Mouse (Mus musculus) heart, adult 2 months (tissue): ENCODE data around the gene Fam219b. TPM values are rescaled to one million over a fixed set of nuclear protein-coding genes. Genes with fewer than 3 reads are reported as not detected.
A peak's percentile ranks its signal among the peaks of the same experiment; 100 is the strongest.

Source experiments
- DNase-seq, 2 experiments: peaks; one replicate each; pipeline ENCODE4 v3.0.0; 2021
- H3K27ac ChIP-seq: fragments of 200-600 bp; 2 replicates; pipeline ENCODE4 v1.8.1; 2022
- H3K27me3 ChIP-seq: fragments of 200-500 bp; 2 replicates; pipeline ENCODE4 v1.6.1; 2012; ENCODE audit warnings: mild to moderate bottlenecking, low read length, inconsistent platforms, mixed read lengths; ENCODE audit not compliant: control insufficient read depth, insufficient read depth
- H3K36me3 ChIP-seq: fragments of 200-500 bp; 2 replicates; pipeline ENCODE4 v1.6.1; 2012; ENCODE audit warnings: low read length, inconsistent platforms; ENCODE audit not compliant: control insufficient read depth, insufficient read depth
- H3K4me1 ChIP-seq: fragments of 200-500 bp; 2 replicates; pipeline ENCODE4 v1.6.1; 2011; ENCODE audit warnings: low read length; ENCODE audit not compliant: control insufficient read depth, insufficient read depth
- H3K4me3 ChIP-seq: fragments of 200-600 bp; 2 replicates; pipeline ENCODE4 v1.8.1; 2022
- H3K79me2 ChIP-seq: fragments of 200-500 bp; replicated peaks from 2 replicates; pipeline ENCODE4 v1.6.1; 2012; ENCODE audit warnings: mild to moderate bottlenecking, inconsistent platforms, low read length, moderate library complexity, mixed read lengths; ENCODE audit not compliant: control insufficient read depth, insufficient read depth
- H3K9ac ChIP-seq: fragments of 200-500 bp; 2 replicates; pipeline ENCODE4 v1.6.1; 2012; ENCODE audit warnings: low read depth, mild to moderate bottlenecking, control low read depth, inconsistent platforms, low read length, mixed read lengths
- CTCF ChIP-seq: fragments of 200-600 bp; IDR thresholded peaks from 2 replicates; pipeline ENCODE4 v1.8.1; 2022; ENCODE audit warnings: antibody characterized with exemption, mild to moderate bottlenecking, moderate library complexity
- EP300 ChIP-seq: fragments of 200-500 bp; IDR thresholded peaks from 2 replicates; pipeline ENCODE4 v1.6.1; 2011; ENCODE audit warnings: low read depth, low read length, control low read depth; ENCODE audit not compliant: insufficient read depth
- POLR2A ChIP-seq: fragments of 200-500 bp; IDR thresholded peaks from 2 replicates; pipeline ENCODE4 v1.6.1; 2011; ENCODE audit warnings: mild to moderate bottlenecking, low read depth, low read length, control low read depth; ENCODE audit not compliant: insufficient read depth
- WGBS: fragments of 180-500 bp; shearing (Covaris S2); methylation state at CpG from one replicate; pipeline ENCODE4 v1.1.7; 2018; 5-methylcytosine and 5-hydroxymethylcytosine counted together
- intact Hi-C: fragments of 180-260 bp; cut with DNase I; formaldehyde crosslinking; loops from one replicate; pipeline ENCODE4 v1.15.1; 2025
- long read RNA-seq: library from polyadenylated mRNA; stranded (forward); transcript quantifications from one replicate; pipeline ENCODE4 v2.0.0, GENCODE M21; 2021
- polyA plus RNA-seq: library from polyadenylated mRNA; depleted of rRNA; stranded (reverse); fragments of >200 nt; gene quantifications from 2 replicates; pipeline ENCODE4 v1.2.3, GENCODE M21; 2012; rRNA removed
- total RNA-seq, 2 experiments: library from RNA; stranded (reverse); gene quantifications; 2 replicates each; pipeline ENCODE4 v1.2.3; 2021

The Fam219b gene
- total RNA-seq (1 to 10 TPM; 8.1 to 8.3 TPM), polyA plus RNA-seq (3.1 and 4.7 TPM in 2 replicates)
- long read RNA-seq, transcript Fam219b-202 (5 exons, 3,017 nt) = major isoform, 8 of 11 reads
- long read RNA-seq, partial matches to known transcripts = 0 of 11 reads
- long read RNA-seq, other reads (novel, unspliced or antisense) = 1 of 11 reads

GRCm38 (mm10) chr9:57537044-57537727 is at the start of gene Fam219b:
Gene Fam219b, plus strand, starts transcription at chr9:57537528.
- Histone ChIP-seq H3K36me3 (peaks cover 12% of the 10 kb centered on the region), H3K4me1 (peaks cover 8% of the 10 kb centered on the region), H3K27me3 (no peaks in the 10 kb centered on the region), H3K9ac (peak within 1 kb of the TSS; percentile 76), H3K79me2 (no peaks in the 10 kb centered on the region), H3K4me3 (peak within 1 kb of the TSS; percentile 86), H3K27ac (peak within 1 kb of the TSS; percentile 96)
- DNase-seq = peak; percentile 91 to 93
- TF ChIP-seq EP300 (0 out of 2 replicates have a peak, but pooled peaks have one; percentile 27), POLR2A (peak; percentile 82), CTCF (no peak)
- intact Hi-C loops = loop anchor here (5.0 kb wide), 1 partner anchor 110 kb away; no protein-coding TSS in a partner anchor
- WGBS = 2% methylated on average over 45 of the region's 45 CpGs

DNA sequence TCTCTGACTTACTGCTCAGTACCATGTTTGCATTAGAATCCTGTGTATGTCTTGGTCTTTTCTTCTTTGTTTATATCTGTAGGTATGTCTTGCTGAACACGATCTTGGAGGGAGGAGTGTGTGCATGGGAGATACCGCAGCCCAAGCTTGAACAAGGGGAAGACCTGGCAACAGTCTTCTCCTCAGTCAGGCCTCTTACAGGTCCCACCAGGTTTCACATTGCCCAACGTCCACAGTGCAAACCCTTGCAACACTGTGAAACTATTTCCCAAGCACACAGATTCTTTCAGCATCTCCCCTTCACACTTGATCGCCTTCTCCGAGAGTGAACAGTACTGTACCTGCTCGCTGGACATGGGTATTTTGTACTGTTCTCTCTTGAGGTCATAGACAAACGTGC is 49.5 kb upstream of the Fam219b start:
- no peaks in the 10 kb centered on the region for H3K27me3 ChIP-seq
- H3K4me3 ChIP-seq = no peak overlapping the region
- no peaks in the 10 kb centered on the region for H3K79me2 ChIP-seq
- DNase-seq = no peak
- intact Hi-C loops = loop anchor here (5.0 kb wide), 1 partner anchor 169 kb away; no protein-coding TSS in a partner anchor
- 72% methylated on average over 7 of the region's 7 CpGs for WGBS
- no peak overlapping the region for H3K27ac ChIP-seq
- TF ChIP-seq POLR2A = no peak
- no peak for TF ChIP-seq EP300
- no peak for TF ChIP-seq CTCF
- H3K4me1 ChIP-seq = no peaks in the 10 kb centered on the region
- H3K36me3 ChIP-seq = no peaks in the 10 kb centered on the region
- H3K9ac ChIP-seq = no peak overlapping the region

DNA sequence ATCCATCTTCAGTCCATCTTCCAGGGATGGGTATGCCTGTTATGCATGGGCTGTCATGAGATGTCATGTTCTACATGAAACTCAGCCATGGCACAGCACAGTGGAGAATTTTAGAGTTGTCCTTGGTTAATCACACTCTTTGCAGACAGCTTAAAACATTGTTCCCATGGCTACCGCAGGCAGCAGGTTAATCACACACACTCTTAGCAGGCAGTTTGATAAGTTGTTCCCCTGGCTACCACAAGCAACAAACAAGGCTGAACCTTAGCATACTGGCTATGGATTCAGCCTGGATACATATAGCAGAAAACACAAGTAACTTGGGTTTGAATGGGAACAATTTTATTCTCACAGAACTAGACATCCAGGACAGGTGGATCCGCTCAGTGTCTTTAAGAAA is 43.8 kb upstream of the Fam219b start:
- H3K36me3 ChIP-seq = no peaks in the 10 kb centered on the region
- intact Hi-C loops = no loop called here
- no peak overlapping the region for H3K4me3 ChIP-seq
- TF ChIP-seq EP300 (no peak), CTCF (no peak), POLR2A (no peak)
- DNase-seq = no peak
- no peaks in the 10 kb centered on the region for H3K4me1 ChIP-seq
- no peaks in the 10 kb centered on the region for H3K27me3 ChIP-seq
- no peaks in the 10 kb centered on the region for H3K79me2 ChIP-seq
- WGBS = 71% methylated on average over 2 of the region's 2 CpGs
- H3K9ac ChIP-seq = no peak overlapping the region
- no peak overlapping the region for H3K27ac ChIP-seq

DNA sequence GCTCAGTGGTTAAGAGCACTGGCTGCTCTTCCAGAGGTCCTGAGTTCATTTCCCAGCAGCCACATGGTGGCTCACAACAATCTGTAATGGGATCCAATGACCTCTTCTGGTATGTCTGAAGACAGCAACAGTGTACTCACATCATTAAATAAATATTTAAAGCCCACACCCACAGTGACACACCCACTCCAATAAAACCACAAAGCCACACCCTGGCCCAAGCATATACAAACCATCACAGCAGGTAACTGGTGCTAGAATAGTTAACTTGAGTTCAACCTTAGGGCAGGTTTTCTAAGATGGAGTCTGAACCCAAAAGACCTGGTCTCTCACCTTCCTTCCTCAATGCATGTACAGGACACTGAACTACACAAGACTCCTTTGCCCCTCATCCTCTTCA is 42.4 kb upstream of the Fam219b start:
- Histone ChIP-seq H3K36me3 (no peaks in the 10 kb centered on the region), H3K4me1 (no peaks in the 10 kb centered on the region), H3K79me2 (no peaks in the 10 kb centered on the region), H3K27ac (no peak overlapping the region), H3K9ac (no peak overlapping the region), H3K27me3 (no peaks in the 10 kb centered on the region), H3K4me3 (no peak overlapping the region)
- no peak for TF ChIP-seq POLR2A
- no peak for TF ChIP-seq CTCF
- no peak for TF ChIP-seq EP300
- no peak for DNase-seq
- intact Hi-C loops = no loop called here

DNA sequence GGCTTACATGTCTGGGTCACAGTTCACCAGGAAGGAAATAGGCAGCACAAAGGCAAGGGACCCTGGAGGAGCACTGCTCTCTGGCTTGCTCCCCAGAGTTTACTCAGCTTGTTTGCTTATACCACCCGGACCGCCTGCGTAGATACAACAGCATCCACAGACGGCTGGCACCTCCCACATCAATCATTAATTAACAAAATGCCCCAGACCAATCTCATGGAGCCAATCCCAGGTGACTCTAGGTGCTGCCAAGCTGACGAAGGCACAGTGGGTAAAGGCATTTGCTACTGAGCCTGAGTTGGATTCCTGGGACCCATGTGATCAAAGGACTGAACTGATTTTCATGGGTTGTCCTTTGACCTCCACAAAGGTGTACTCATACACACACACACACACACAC is 40.1 kb upstream of the Fam219b start:
- TF ChIP-seq POLR2A (no peak), EP300 (no peak), CTCF (no peak)
- Histone ChIP-seq H3K9ac (no peak overlapping the region), H3K4me3 (no peak overlapping the region), H3K4me1 (no peaks in the 10 kb centered on the region), H3K27me3 (no peaks in the 10 kb centered on the region), H3K36me3 (no peaks in the 10 kb centered on the region), H3K79me2 (no peaks in the 10 kb centered on the region), H3K27ac (no peak overlapping the region)
- WGBS = 55% methylated on average over 5 of the region's 5 CpGs
- intact Hi-C loops = no loop called here
- no peak for DNase-seq

- Histone ChIP-seq H3K4me3 (no peak overlapping the region), H3K79me2 (no peaks in the 10 kb centered on the region), H3K27me3 (no peaks in the 10 kb centered on the region; the same call in 1 of the 2 replicates), H3K27ac (no peak overlapping the region), H3K36me3 (no peaks in the 10 kb centered on the region), H3K4me1 (no peaks in the 10 kb centered on the region), H3K9ac (no peak overlapping the region)
- no peak for DNase-seq
- TF ChIP-seq EP300 (no peak), POLR2A (no peak), CTCF (no peak)
- 67% methylated on average over 7 of the region's 7 CpGs for WGBS
- intact Hi-C loops = no loop called here
These were observed 38.8 kb upstream of the Fam219b start for GRCm38 (mm10) chr9:57498536-57498935.
